ENCODE assay signal across 8 mouse cellular contexts in the genomic region with DNA sequence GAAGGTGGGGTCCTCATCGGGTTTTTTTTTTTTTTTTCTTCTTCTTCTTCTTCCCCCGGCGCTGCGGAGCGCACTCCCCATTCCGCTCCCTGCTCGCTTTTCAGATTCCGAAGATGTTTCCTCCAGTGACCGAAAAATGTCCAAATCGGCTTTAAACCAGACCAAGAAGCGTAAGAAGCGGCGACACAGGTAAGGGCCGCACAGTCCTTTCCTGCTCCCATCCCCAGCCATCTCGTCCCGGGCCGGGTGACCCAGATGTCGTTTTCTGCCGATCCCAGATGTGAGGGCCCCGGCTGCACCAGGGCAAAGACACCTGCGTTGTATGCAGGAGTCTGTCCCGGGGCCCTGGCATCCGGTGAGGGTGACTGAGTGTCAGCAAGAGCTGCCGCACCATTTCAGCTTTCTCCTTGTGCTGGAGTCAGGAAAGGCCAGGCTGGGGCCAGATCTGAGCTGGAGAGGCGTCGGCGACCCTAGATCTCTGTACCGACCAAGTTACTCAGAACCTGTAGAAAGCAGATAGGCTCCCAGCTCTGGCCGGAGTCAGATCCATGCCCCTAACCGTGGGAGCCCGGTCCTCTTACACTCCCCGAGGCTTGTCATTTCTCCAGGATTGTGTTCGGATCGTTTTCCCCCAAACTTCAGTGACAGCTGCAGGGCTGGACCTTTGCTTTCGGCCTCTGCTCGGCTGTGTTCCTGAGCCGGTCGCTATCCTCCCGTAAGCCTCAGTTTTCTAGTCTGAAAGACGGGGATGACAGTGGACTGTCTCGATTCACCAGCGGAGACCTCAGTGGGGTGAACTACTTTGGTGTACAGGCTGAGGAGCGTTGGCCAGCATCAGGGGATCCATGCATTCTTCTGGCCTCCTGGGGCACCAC. TPM values are rescaled to one million over a fixed set of nuclear protein-coding genes. Genes with fewer than 3 reads are reported as not detected.
DNase-seq lines count a peak whose midpoint lies in the region; ATAC-seq lines count a peak whose summit lies in the region.

No protein-coding gene starts in this region.

- no peak overlapping the region for H3K4me3 ChIP-seq in forebrain, embryonic 12.5 days (replicated peaks)
- no peak overlapping the region for H3K4me3 ChIP-seq in forebrain, embryonic 15.5 days
- H3K4me3 ChIP-seq in embryonic facial prominence, embryonic 14.5 days (ENCODE audit: low read depth, low read length), result peak overlapping the region; percentile 23
- no peak overlapping the region for H3K4me3 ChIP-seq in limb, embryonic 11.5 days (ENCODE audit: low read depth, low read length)

- no peak overlapping the region for H3K9ac ChIP-seq in forebrain, embryonic 12.5 days
- H3K9ac ChIP-seq in forebrain, embryonic 15.5 days (replicated peaks), result no peak overlapping the region
- H3K9ac ChIP-seq in embryonic facial prominence, embryonic 14.5 days (ENCODE audit: low read depth, low read length), result peak overlapping the region; percentile 34; the same call in 1 of the 2 replicates
- H3K9ac ChIP-seq in limb, embryonic 11.5 days (ENCODE audit: low read length), result 0 out of 2 replicates have a peak overlapping the region, but pooled peaks have one; percentile 5

- peak; percentile 56 for DNase-seq in CD4-positive, CD25-positive, alpha-beta regulatory T cell, adult 2 months (ENCODE audit: low read depth, low spot score)
- no peak for DNase-seq in embryonic facial prominence, embryonic 14.5 days (ENCODE audit: low spot score)
- peak; percentile 76 for DNase-seq in limb, embryonic 11.5 days (ENCODE audit: low spot score)
- DNase-seq in thymus, postnatal 36 days, result peak; percentile 53 to 66
- no peak for DNase-seq in left cerebral cortex, adult 11 months (ENCODE audit: low spot score)
- no peak for DNase-seq in left cerebral cortex, postnatal 14 days (ENCODE audit: low spot score in 2 of 2)

- no peak overlapping the region for H3K27ac ChIP-seq in forebrain, embryonic 12.5 days
- H3K27ac ChIP-seq in forebrain, embryonic 15.5 days (replicated peaks), result no peak overlapping the region
- no peak overlapping the region for H3K27ac ChIP-seq in embryonic facial prominence, embryonic 14.5 days (replicated peaks; ENCODE audit: low read depth, low read length)
- H3K27ac ChIP-seq in limb, embryonic 11.5 days (replicated peaks; ENCODE audit: low read depth, low read length), result no peak overlapping the region

- H3K36me3 ChIP-seq in forebrain, embryonic 12.5 days (replicated peaks), result no peaks in the 10 kb centered on the region
- H3K36me3 ChIP-seq in forebrain, embryonic 15.5 days, result no peaks in the 10 kb centered on the region
- H3K36me3 ChIP-seq in embryonic facial prominence, embryonic 14.5 days (ENCODE audit: control insufficient read depth, insufficient read depth, low read length), result no peaks in the 10 kb centered on the region
- H3K36me3 ChIP-seq in limb, embryonic 11.5 days (ENCODE audit: control insufficient read depth, insufficient read depth, low read length), result no peaks in the 10 kb centered on the region

- H3K4me1 ChIP-seq in forebrain, embryonic 12.5 days, result peaks cover 22% of the 10 kb centered on the region
- peaks cover 20% of the 10 kb centered on the region for H3K4me1 ChIP-seq in forebrain, embryonic 15.5 days
- H3K4me1 ChIP-seq in embryonic facial prominence, embryonic 14.5 days (ENCODE audit: control insufficient read depth, insufficient read depth, low read length), result peaks cover 6% of the 10 kb centered on the region; the same call in 1 of the 2 replicates
- peaks cover 8% of the 10 kb centered on the region for H3K4me1 ChIP-seq in limb, embryonic 11.5 days (ENCODE audit: control insufficient read depth, insufficient read depth, low read length)

- H3K9me3 ChIP-seq in forebrain, embryonic 12.5 days, result no peaks in the 10 kb centered on the region
- no peaks in the 10 kb centered on the region for H3K9me3 ChIP-seq in forebrain, embryonic 15.5 days
- no peaks in the 10 kb centered on the region for H3K9me3 ChIP-seq in embryonic facial prominence, embryonic 14.5 days (ENCODE audit: control insufficient read depth, low read length)
- H3K9me3 ChIP-seq in limb, embryonic 11.5 days (ENCODE audit: control insufficient read depth, low read length), result no peaks in the 10 kb centered on the region

- intact Hi-C loops in left cerebral cortex, postnatal 14 days (cut with DNase I), result no loop called here

- H3K27me3 ChIP-seq in forebrain, embryonic 12.5 days, result peaks cover 100% of the 10 kb centered on the region
- H3K27me3 ChIP-seq in forebrain, embryonic 15.5 days, result peaks cover 67% of the 10 kb centered on the region
- H3K27me3 ChIP-seq in embryonic facial prominence, embryonic 14.5 days (replicated peaks; ENCODE audit: control insufficient read depth, insufficient read depth, low read length), result peaks cover 77% of the 10 kb centered on the region
- peaks cover 67% of the 10 kb centered on the region for H3K27me3 ChIP-seq in limb, embryonic 11.5 days (ENCODE audit: control insufficient read depth, insufficient read depth, low read length)

- ATAC-seq in forebrain, embryonic 12.5 days (ENCODE audit: low FRiP score), result no peak
- no peak for ATAC-seq in forebrain, embryonic 15.5 days (replicated peaks)
- no peak for ATAC-seq in embryonic facial prominence, embryonic 14.5 days (ENCODE audit: low read depth)
- ATAC-seq in limb, embryonic 11.5 days (ENCODE audit: insufficient number of reproducible peaks, low FRiP score, low TSS enrichment, low read depth), result no peak

- WGBS in forebrain, embryonic 12.5 days, result 1% methylated on average over 43 of the region's 43 CpGs
- 2% methylated on average over 43 of the region's 43 CpGs for WGBS in forebrain, embryonic 15.5 days
- WGBS in embryonic facial prominence, embryonic 14.5 days, result 3% methylated on average over 41 of the region's 43 CpGs
- 1% methylated on average over 43 of the region's 43 CpGs for WGBS in limb, embryonic 11.5 days

- peak overlapping the region; percentile 17 for H3K4me2 ChIP-seq in forebrain, embryonic 12.5 days
- H3K4me2 ChIP-seq in forebrain, embryonic 15.5 days (replicated peaks), result no peak overlapping the region
- H3K4me2 ChIP-seq in embryonic facial prominence, embryonic 14.5 days (ENCODE audit: low read depth, low read length), result peak overlapping the region; percentile 33; the same call in 1 of the 2 replicates
- H3K4me2 ChIP-seq in limb, embryonic 11.5 days (ENCODE audit: low read depth, severe bottlenecking), result peak overlapping the region; percentile 19; the same call in 1 of the 2 replicates

RNA-seq across cellular contexts. Expression of gene Vsx2, which starts 2.1 kb away (rescaled TPM):
- polyA plus RNA-seq in forebrain, embryonic 12.5 days (2016; fragmentation: Nextera tagmentation; extraction: Ambion mirVana), result 0.08 and 0.37 TPM in 2 replicates
- polyA plus RNA-seq in forebrain, embryonic 15.5 days (2015; fragmentation: Nextera tagmentation; extraction: Ambion mirVana), result 0.05 TPM in 2 replicates
- polyA plus RNA-seq in embryonic facial prominence, embryonic 14.5 days (2014; fragmentation: Nextera tagmentation; extraction: Ambion mirVana), result 0.10 and 0.43 TPM in 2 replicates
- 0.33 and 0.48 TPM in 2 replicates for polyA plus RNA-seq in limb, embryonic 11.5 days (2014; fragmentation: Nextera tagmentation; extraction: Ambion mirVana)
- total RNA-seq in left cerebral cortex, postnatal 14 days (2021), result under 1 TPM; 0.17 to 0.24 TPM

RNA-seq across cellular contexts. Expression of gene Abcd4, which starts 45.5 kb away (rescaled TPM):
- 14.3 and 14.4 TPM in 2 replicates for polyA plus RNA-seq in forebrain, embryonic 12.5 days (2016; fragmentation: Nextera tagmentation; extraction: Ambion mirVana)
- 12.1 and 12.8 TPM in 2 replicates for polyA plus RNA-seq in forebrain, embryonic 15.5 days (2015; fragmentation: Nextera tagmentation; extraction: Ambion mirVana)
- 6.9 and 10.2 TPM in 2 replicates for polyA plus RNA-seq in embryonic facial prominence, embryonic 14.5 days (2014; fragmentation: Nextera tagmentation; extraction: Ambion mirVana)
- polyA plus RNA-seq in limb, embryonic 11.5 days (2014; fragmentation: Nextera tagmentation; extraction: Ambion mirVana), result 9.2 and 11.8 TPM in 2 replicates
- 10 to 100 TPM; 10.4 to 11.9 TPM for total RNA-seq in left cerebral cortex, postnatal 14 days (2021)

Comparison
In these comparisons a context has a peak if more than half of its experiments do, and no peak if none do; other contexts are left out.
1. H3K9ac ChIP-seq: peak in embryonic facial prominence, embryonic 14.5 days (single experiment) and limb, embryonic 11.5 days (single experiment); none in forebrain, embryonic 12.5 days (single experiment) and forebrain, embryonic 15.5 days (single experiment).
2. DNase-seq: peak in CD4-positive, CD25-positive, alpha-beta regulatory T cell, adult 2 months (single experiment), limb, embryonic 11.5 days (single experiment) and thymus, postnatal 36 days (2 of 2); none in embryonic facial prominence, embryonic 14.5 days (single experiment), left cerebral cortex, adult 11 months (single experiment) and left cerebral cortex, postnatal 14 days (0 of 2).